Mouse (Mus musculus) layer of hippocampus, postnatal 14 days (tissue): ENCODE data around the gene Dcaf15. TPM values are rescaled to one million over a fixed set of nuclear protein-coding genes. Genes with fewer than 3 reads are reported as not detected.

Experiments used
- DNase-seq, 2 experiments: peaks; one replicate each; pipeline ENCODE4 v3.0.0; 2021 to 2022; ENCODE audit warnings: low spot score in 2 of 2, mixed read lengths in 1 of 2
- long read RNA-seq, 2 experiments: library from polyadenylated mRNA; stranded (forward); transcript quantifications; one replicate each; pipeline ENCODE4 v2.0.0; 2021
- total RNA-seq, 2 experiments: library from RNA; stranded (reverse); gene quantifications; 2 replicates each; pipeline ENCODE4 v1.2.3; 2021

The Dcaf15 gene
- total RNA-seq: 10 to 100 TPM; 20.5 to 21.9 TPM
- long read RNA-seq, experiment 1, transcript Dcaf15-202 (13 exons, 2,199 nt): major isoform, 7 of 16 reads
- long read RNA-seq, experiment 1, partial matches to known transcripts: 4 of 16 reads
- long read RNA-seq, experiment 1, other reads (novel, unspliced or antisense): 5 of 16 reads
- long read RNA-seq, experiment 2, transcript Dcaf15-202 (13 exons, 2,199 nt): major isoform, 7 of 22 reads
- long read RNA-seq, experiment 2, partial matches to known transcripts: 8 of 22 reads
- long read RNA-seq, experiment 2, other reads (novel, unspliced or antisense): 7 of 22 reads

DNA sequence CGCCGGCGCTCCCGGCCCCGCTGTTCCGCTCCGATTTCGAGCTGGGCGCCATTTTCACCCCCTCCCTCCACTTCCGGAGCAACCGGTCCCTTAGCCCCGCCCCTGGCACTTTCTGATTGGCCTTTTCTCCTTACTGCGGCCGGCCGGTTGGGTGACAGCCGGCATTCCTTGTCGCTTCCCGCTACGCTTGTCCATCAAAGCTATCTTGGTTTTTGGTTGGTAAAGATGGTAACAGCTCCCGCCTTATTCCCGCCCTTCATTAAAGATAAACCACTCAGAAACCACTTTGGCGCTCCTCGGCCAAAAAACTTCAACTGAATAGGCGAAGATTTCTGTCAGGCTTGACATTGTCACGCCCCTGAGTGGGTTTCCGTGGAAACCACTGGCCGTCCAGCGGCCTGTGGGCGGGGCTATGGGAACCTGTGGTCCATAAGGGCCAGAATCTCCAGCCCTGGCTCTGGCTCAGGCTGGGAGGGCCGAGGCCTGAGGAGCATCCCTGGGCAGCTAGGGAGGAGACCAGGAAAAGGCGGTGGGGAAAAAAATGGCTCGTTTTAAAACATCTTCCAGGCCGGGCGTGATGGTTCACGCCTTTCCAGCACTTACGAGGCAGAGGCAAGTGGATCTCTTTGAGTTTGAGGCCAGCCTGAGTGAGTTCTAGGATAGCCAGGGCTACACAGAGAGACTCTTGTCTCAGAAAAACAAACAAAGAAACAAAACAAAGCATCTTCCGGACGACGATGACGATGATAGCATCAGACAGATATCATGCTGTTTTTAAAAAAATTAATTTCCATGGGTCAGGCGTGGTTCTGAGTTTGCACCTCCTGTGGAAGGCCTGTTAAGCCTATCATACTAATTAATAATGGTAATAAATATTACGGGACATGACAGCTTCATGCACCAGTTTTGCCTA is at the start of gene Dcaf15:
Gene Dcaf15, minus strand, starts transcription at position 72 of the 913 bp plus-strand sequence.
- peak; percentile 95 to 98 for DNase-seq

DNA sequence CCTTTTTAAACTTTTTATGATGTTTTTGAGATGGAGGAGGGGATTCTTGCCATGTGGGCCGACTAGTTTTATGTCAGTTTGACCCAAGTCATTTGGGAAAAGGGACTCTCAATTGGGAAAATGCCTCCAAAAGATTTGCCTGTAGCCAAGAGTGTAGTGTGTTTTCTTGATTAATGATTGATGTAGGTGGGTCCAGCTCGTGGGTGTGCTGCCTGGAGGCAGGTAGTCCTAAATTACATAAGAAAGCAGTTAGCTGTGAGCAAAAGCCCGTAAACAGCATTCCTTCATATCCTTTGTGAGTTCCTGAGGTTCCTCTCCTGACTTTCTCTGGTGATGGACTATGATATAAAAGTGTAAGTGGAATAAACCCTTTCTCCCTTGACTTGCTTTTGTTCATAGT is 44.6 kb upstream of the Dcaf15 start:
- DNase-seq: no peak

DNA sequence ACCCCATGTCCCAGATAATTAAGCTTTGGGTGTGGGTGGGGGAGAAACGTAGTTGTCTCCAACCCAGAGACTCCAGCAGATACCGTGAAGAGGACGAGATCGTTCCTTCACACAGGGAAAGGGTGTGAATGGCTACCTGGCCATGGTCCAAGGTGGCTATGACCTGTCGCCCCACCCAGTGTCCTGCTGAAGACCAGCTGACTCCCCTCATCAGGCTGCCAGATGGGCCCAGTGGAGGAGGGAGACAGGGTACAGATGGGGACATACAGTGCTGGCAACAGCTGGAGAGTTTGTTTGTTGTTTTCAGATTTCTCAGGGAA is 43.9 kb upstream of the Dcaf15 start:
- no peak for DNase-seq

DNA sequence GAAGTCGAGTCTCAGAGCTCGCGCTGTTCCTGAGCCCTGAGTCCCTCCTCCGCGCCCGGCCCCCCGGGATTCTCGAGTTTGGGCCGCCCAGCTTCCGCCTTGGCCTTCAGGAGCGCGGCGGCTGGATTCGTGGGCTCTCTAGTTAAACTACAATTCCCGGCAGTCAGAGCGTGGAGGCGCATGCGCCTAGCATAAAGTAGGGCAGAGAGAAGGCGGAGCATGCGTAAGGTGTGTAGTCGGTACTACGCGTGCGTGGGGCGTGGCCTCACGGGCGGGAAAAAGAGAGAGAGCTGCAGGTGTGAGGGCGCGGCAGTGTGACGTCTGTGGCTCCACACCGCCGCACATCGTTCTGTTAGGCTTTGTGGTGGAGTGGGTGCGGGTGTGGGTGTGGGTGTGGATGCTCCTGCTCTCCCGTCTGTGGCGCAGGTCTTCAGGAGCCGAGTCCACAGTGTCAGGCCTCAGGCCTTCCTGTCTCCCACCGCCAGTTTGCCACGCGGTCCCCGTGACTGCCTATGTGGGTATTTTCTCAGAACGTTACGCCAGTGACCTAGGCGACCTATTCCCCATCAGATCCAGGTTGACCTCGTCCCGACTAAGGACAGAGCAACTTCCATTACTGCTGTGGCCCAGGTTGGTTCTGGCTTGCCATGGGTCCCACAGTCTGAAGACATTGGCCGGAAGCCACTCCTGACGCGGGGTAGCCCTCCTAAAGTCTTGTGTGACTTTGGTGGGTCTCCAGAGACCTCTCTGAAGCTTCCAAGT is 43.4 kb upstream of the Dcaf15 start, which contains the start of the genes Cc2d1a and 4930432K21Rik:
Gene Cc2d1a, minus strand, starts transcription at position 168 of the 762 bp plus-strand sequence.
Gene 4930432K21Rik, plus strand, starts transcription at position 257 of the 762 bp plus-strand sequence.
- DNase-seq: peak; percentile 91 to 97

DNA sequence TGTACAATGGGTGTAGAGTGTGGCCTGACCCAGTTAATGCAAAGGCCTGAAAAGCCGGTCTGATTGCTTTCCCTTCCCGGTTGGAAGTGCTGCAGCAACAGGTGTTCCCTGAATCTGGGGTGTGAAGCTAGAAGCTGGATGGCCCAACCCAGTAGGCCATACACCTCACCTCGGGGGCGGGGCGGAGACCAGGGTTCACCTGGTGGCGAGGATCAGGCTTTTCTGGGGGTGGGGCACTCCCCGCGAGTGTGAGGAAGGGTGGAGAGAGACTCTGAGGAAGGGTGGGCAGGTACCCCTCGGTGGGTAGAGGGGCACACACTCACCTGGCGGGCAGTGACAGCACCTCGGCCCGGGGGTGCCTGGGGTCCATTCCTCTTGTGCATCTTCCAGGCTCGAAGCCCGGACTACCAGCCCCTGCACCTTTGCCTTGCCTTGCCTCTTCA is 42.8 kb upstream of the Dcaf15 start:
- DNase-seq: no peak

DNA sequence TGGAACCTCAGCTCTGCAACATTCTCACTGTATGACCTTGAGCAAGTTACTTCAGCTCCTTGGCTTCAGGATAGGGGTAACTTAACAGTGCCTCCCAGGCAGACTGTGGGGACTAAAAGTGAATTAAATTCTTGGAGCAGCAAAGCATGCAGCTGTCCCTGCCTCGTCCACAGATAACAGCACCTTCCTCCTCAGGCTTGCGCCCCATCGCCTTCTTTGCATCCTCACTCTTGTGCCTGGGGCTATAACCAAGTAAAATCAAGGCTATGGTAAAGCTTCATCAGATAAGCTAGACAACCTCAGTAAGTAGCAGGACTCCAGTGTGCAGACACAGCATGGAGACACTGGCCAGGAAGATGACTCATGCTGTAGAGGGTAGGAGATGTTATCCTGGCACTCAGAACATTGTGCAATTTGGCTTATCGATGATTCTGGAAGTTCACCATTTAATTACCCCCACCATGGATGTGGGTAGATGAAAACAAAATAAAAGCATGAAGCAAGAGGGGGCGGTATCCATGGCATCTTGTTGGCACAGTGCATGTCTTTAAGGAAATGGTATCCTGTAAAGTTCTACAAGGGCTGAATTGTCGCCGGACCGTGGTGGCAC is 40.2 kb upstream of the Dcaf15 start:
- no peak for DNase-seq

DNA sequence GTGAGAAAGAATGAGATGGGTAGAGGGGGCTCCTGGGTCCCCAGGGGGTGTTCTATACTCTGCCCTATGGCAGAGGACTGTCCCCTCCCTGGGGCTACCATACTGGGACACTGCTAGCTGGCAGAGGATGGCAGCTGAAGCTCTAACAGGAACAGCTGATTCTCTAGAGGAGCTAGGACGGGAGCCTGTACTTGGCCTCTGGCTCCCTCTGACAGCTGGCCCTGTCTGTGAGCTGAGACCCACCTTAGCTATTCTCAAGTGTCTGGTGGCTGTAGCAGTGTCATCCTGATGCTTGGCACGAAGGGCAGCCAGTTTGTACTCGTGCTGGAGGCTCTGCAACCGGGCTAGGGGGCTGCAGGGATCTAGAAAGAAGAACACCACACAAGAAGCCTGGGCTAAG is 36.3 kb upstream of the Dcaf15 start:
- DNase-seq: no peak

DNA sequence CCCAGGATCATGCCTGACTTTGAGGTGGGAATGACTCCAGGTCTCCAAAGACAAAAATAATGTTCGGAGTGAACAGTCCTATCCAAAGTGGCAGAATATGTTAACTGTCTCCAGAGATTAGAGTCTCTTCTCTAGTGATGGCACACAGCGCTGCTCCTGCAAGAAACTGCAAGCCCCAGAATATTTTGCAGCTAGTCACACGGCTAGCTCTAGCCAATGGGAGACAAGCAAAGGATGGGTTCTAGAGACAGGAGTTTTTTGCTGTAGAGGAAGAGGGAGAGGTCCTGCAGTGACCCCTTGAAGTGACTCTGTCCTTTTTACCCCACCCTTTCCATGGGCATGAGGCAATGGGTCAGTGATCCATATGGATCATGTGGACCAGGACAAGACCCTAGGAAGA is 33.3 kb upstream of the Dcaf15 start:
- DNase-seq: no peak

DNA sequence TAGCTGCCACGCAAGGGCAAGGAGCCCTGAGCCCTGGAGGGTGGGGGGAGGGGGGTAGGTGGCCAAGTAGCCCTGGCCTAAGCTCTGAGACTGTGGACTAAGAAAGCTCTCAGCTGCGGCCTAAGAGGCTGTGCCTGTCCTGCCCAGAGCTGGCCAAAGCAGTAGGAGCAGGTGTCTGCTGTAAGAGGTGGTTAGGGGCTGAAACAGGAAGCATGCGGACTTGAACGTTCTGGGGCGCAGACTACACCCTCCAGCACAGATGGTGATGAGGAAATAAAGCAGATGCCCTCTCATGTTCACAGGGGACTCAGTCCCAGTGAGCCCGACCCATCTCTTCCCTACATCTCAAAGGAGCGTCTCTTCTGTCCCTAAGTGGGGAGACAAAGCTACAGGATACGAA is 27.7 kb upstream of the Dcaf15 start:
- no peak for DNase-seq

DNA sequence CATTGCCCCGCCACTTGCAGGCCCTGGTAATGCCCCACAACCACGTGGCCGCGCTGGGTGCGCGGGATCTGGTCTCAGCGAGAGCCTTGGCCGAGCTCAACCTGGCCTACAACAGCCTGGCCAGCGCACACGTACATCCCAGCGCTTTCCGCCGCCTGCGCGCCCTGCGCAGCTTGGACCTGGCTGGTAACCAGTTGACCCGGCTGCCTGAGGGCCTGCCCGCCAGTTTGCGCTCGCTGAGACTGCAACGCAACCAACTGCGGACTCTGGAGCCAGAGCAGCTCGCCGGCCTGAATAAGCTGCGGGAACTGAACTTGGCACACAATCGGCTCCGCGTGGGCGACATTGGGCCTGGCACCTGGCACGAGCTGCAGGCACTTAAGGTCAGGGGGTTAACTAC is 26.2 kb upstream of the Dcaf15 start:
- no peak for DNase-seq

DNA sequence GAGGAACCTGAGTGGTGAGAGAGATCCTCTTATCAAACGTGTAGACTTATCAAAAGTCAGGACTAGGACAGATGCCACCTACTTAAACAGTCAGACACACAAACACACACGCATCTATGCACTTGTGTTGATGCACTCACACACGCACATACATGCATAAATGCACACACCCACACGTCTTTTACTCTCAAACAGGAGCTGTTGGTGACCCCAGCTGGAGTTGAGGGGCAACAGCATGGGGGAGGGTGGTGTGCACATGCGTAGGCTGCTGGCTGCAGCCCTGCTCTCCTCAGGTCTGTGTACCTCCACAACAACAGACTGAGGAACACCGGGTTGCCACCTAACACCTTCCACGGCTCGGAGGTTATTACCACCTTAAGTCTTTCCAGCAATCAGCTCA is 23.7 kb upstream of the Dcaf15 start:
- no peak for DNase-seq

DNA sequence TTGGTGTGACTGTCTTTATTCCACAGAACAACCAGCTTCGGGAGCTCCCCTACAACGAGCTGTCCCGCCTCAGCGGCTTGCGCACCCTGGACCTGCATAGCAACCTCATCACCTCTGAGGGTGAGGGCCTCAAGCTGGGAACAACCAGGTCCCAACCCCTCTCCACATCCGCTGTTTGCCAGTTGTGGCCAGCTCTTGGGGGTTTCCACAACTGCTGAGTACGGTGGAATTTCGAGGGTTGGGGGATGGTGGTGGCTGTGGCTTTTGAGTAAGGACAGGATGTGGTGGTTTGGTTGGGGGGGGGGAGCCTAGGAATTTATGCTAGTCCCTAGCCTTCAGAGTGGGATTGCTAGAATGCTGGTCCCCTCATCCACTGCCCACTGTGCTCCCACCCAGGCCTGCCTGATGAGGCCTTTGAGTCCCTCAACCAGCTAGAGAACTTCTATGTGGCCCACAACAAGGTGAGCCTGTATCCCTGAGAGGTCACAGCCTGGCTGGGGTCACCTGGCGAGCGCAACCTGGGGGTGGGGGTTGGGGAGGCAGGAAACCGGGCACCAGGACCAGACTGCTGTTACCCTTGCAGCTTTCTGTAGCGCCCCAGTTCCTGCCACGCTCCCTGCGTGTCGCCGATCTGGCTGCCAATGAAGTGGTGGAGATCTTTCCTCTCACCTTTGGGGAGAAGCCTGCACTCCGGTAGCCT is 22.8 kb upstream of the Dcaf15 start:
- DNase-seq: no peak

DNA sequence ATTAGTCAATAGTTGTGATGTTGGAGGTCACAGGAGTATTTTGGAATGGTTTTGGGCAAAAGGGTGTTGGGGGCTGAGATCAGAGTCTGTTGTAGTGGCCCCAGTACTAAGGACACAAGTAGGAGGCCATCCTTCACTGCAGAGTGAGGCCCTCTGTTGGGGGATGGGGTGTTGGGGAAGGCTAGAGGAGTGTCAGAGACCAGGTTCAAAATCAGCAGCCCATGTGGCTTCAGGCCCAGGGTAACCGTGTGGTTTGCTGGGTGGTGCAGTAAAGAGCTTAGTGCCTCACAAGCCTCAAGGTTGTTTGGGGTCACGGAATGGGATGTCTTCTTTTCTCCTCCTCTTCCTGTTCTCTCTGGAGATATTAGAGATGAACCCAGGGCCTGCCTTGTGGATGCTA is 22.2 kb upstream of the Dcaf15 start:
- no peak for DNase-seq

DNA sequence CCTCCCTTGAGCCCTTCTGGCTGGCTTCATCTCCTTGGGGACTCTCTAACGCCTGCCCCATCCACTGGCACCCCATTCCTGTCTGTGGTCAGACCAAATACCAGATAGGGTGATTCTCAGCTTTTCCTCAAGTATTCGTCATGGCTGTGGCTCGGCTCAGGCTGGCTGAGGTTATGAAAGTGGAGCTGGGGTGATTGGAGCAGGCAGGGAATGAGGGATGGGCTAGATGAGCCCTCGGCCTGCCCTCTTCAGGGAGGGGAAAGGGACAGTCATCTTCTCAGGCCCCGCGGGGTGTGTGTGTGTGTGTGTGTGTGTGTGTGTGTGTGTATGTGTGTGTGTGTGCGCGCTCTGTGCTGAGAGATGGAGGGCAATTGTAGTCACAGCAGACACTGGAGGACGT is 21.1 kb upstream of the Dcaf15 start, which contains the start of gene Podnl1:
Gene Podnl1, plus strand, starts transcription at position 334 of the 400 bp plus-strand sequence.
- no peak for DNase-seq

DNA sequence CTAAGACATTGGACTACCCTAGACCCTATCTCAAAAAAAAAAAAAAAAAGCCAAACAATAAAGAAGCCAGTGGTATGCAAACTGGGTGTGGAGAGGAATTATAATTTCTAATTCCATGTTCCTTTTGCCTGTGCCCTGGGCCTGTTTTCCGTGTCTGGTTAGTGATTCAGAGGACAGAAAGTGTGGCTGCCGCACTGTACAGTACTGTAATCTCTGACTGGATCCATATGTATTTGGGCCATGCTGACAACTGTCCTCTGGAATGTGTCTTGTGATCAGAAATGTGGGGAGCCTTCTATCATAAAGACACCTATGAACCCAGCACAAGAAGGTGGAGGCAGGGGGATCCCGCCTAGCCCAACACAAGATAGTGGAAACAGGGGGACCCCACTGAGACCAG is 17.6 kb upstream of the Dcaf15 start:
- no peak for DNase-seq

DNA sequence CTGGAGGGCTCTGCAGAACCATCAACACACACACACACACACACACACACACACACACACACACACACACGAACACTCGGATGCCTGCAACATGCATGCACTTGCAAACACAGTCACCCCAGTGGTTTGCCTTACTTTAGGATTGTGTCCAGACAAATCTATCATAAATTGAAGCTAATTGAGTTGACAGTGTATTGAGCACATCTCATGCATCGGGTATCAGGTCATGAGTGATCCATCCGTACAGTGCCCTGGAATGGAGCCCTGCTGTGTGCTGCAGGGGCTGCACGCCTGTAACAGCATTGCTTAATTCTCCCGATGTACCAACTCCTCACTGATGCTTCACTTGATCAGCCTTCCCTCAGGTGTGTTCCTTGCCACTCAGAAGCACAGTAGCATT is 11.1 kb upstream of the Dcaf15 start:
- DNase-seq: no peak

DNA sequence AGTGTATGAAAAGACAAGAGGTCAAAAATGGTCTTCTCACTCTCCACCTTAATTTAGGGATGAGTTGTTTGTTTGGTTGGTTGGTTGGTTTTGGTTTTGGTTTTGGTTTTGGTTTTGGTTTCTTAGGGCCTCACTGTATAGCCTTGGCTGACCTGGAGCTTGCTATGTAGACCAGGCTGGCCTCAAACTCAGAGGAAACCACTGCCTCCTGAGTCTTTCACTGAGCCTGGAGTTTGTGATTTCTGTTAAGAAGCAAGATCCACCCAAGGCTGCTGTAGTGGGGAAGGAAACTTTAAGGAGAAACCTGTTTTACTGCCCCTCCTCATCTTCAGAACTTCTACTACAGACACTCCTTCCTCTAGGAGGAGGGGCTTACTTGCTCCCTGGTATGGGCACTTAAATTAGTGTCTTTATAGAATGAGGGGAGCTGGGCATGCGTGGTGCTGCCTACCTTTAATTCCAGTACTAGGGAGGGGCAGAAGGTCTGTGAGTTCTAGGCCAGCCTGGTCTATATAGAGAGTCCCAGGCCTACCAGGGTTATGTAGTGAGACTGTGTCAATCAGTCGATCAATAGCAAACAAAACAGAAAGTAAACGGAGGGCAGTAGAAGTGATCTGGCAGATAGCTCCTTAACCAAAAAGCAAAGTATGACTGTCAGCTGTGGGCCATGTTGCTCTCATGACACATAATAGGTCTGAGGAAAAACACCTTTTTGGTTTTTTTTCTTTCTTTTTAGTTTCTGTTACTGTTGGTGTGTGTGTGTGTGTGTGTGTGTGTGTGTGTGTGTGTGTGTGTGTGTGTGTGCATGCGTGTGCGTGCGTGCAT is 1.9 kb upstream of the Dcaf15 start:
- no peak for DNase-seq

DNA sequence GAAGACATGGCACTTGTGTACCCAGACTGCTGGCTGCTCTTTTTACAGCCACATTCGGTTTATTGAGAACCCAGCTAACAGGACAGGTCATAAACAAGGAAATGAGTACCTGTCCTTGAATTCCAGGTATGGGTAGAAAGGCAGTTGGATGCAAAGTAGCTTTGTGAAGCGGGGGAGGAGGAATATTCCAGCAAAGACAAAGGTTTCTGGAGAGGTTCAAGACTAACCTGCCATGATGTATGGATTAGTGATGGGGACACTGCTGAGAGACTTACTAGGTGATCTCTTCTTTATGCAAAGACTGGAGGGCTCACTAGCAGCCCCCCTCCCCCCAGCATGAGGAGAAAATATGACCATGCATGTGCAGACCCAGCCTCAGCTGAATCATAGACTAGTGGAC is 1.1 kb upstream of the Dcaf15 start:
- no peak for DNase-seq

DNA sequence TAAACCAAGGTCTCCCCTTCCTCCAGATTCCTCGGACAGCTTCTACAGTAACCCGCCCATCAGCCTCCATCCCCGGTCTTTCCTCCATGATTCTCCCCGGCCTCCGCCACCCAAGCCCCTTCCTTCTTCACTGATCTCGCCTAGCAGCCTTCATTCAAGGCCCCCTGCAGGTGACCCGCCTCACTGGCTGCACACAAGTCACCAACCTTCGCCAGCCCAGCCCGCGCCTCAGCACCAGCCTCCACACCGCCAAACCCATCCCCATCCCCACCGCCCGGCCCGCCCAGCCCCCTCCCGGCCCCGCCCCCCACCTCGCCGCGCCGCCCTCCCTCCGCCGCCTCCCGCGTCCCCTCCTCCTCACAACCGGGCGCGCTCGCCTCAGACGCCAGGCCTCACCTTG is 347 bp downstream of the Dcaf15 start:
- peak in 1 of 2 experiments; percentile 57 for DNase-seq

DNA sequence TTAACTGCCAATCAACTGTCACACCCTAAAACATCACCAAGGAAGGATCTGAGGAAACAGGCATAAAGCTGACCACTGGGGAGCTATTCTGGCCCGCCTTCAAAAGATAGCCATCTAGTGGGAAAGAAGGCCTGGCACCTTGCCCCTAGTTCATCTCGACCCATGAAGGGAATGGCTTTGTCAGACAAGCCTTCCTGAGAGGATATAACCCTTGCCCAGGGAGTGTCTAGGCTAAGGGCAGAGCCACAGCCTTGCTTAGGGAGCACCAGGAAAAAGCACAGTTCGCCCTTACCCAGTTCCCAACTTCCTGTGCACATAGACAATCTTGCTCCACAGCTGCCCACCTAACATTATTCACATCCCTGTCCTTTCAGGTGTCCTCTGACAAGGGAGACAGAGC is 967 bp downstream of the Dcaf15 start:
- DNase-seq: no peak
